Comparison of ENCODE assay signal across 10 mouse cellular contexts in the genomic region with DNA sequence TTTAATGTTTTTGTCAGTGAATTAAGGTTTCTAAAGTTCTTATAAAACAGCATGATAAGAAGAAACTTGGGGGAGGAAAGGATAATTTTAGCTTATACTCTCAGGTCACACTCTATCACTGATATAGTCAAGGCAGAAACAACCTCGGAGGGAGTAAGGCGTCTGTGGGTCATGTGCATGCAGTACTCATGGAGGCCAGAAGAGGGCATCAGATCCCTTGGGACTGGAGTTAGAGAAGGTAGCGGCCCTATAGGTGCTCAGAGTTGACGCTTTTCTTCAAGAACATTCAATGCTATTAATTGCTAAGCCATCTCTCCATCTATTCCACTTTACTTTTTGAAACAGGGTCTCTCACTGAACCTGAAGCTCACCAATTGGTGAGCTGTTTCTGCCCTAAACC. TPM values are rescaled to one million over a fixed set of nuclear protein-coding genes. Genes with fewer than 3 reads are reported as not detected.
DNase-seq lines count a peak whose midpoint lies in the region; ATAC-seq and TF ChIP-seq lines count a peak whose summit lies in the region.
"Had no signal": no experiment of that assay in that cellular context is flagged by ENCODE, and none has a peak within 500 bp of the region (broad histone marks: within the 10 kb centered on the region; RNA-seq: fewer than 3 reads in every experiment).

No protein-coding gene starts in this region.

- no peak overlapping the region for H3K4me2 ChIP-seq in heart, postnatal 0 days (ENCODE audit: low read depth, low read length)

- no peak overlapping the region for H3K4me3 ChIP-seq in E14TG2a.4 (replicated peaks; ENCODE audit: low read length)
- no peak overlapping the region for H3K4me3 ChIP-seq in heart, postnatal 0 days (ENCODE audit: low read depth, low read length)
- H3K4me3 ChIP-seq in lung, adult 2 months (replicated peaks; ENCODE audit: extremely low read depth, low read depth, low read length): no peak overlapping the region

- peak; percentile 59 for DNase-seq in adrenal gland, adult 2 months
- DNase-seq in embryo, embryonic 10.5 days (ENCODE audit: low spot score): peak; percentile 78
- DNase-seq in heart, postnatal 0 days (ENCODE audit: low spot score): peak; percentile 51
- DNase-seq in kidney, postnatal 36 days: peak; percentile 78 to 90
- DNase-seq in lung, adult 2 months: peak; percentile 52
- DNase-seq in retina, postnatal 1 day: peak; percentile 71

- no peak overlapping the region for H3K27ac ChIP-seq in heart, postnatal 0 days (ENCODE audit: low read depth)

- ATAC-seq in heart, postnatal 0 days (ENCODE audit: insufficient read depth, low read depth): 0 out of 2 replicates have a peak, but pooled peaks have one; percentile 51
- ATAC-seq in activated CD4-positive, CD25-positive, alpha-beta regulatory T cell, adult 4 months: no peak

- H3K9ac ChIP-seq in heart, postnatal 0 days (replicated peaks; ENCODE audit: low read depth, low read length): no peak overlapping the region

- TF ChIP-seq CTCF in E14TG2a.4 (conservative IDR thresholded peaks at IDR 0.05; ENCODE audit: low read length): peak; percentile 62
- TF ChIP-seq CTCF in heart, postnatal 0 days (IDR thresholded peaks at IDR 0.05; ENCODE audit: low read depth): peak; percentile 83
- peak; percentile 77 for TF ChIP-seq CTCF in lung, adult 2 months (IDR thresholded peaks at IDR 0.05; ENCODE audit: insufficient read depth, low read length)

- no peaks in the 10 kb centered on the region for H3K4me1 ChIP-seq in E14TG2a.4 (replicated peaks; ENCODE audit: low read depth, low read length)
- no peaks in the 10 kb centered on the region for H3K4me1 ChIP-seq in heart, postnatal 0 days (ENCODE audit: control insufficient read depth, insufficient read depth)
- H3K4me1 ChIP-seq in lung, adult 2 months (ENCODE audit: control insufficient read depth, insufficient read depth, low read length): no peaks in the 10 kb centered on the region

- no peak for TF ChIP-seq EP300 in heart, postnatal 0 days (IDR thresholded peaks at IDR 0.05; ENCODE audit: low read depth)

- peaks cover 8% of the 10 kb centered on the region; the same call in 1 of the 2 replicates for H3K27me3 ChIP-seq in E14TG2a.4 (ENCODE audit: insufficient read depth, low read length)
- H3K27me3 ChIP-seq in heart, postnatal 0 days (ENCODE audit: control insufficient read depth, insufficient read depth, low read length): no peaks in the 10 kb centered on the region

- 3% methylated on average over 4 of the region's 4 CpGs for WGBS in heart, postnatal 0 days
- 10% methylated on average over 4 of the region's 4 CpGs for WGBS in lung, adult 2 months

- H3K36me3 ChIP-seq in E14TG2a.4 (ENCODE audit: insufficient read depth, low read length): no peaks in the 10 kb centered on the region
- H3K36me3 ChIP-seq in heart, postnatal 0 days (replicated peaks; ENCODE audit: control insufficient read depth, insufficient read depth, low read length): no peaks in the 10 kb centered on the region

- H3K9me3 ChIP-seq in E14TG2a.4 (ENCODE audit: low read length): no peaks in the 10 kb centered on the region
- H3K9me3 ChIP-seq in heart, postnatal 0 days (replicated peaks; ENCODE audit: control insufficient read depth, low read length): no peaks in the 10 kb centered on the region

- TF ChIP-seq POLR2A in lung, adult 2 months (IDR thresholded peaks at IDR 0.05; ENCODE audit: borderline replicate concordance, extremely low read depth, low read depth, low read length): no peak

RNA-seq across cellular contexts. Expression of a gene that starts 19.8 kb away (rescaled TPM):
- not detected for total RNA-seq in adrenal gland, adult 2 months (2021)
- not detected in 2 replicates for polyA plus RNA-seq in adrenal gland, adult 2 months (2012; rRNA removed)
- not detected in 2 replicates for total RNA-seq in heart, postnatal 0 days (2014; rRNA removed; ENCODE audit: low replicate concordance)
- polyA plus RNA-seq in heart, postnatal 0 days (2015; fragmentation: Nextera tagmentation; extraction: Ambion mirVana): not detected in 2 replicates
- polyA plus RNA-seq in lung, adult 2 months (2012; rRNA removed): not detected in 2 replicates
- not detected for polyA plus RNA-seq in activated CD4-positive, CD25-positive, alpha-beta regulatory T cell, adult 4 months (2017; shearing (Covaris generic))
- polyA plus RNA-seq: gonadal fat pad, adult 2 months; spleen, adult 2 months had no signal

RNA-seq across cellular contexts. Expression of a gene that starts 22.2 kb away (rescaled TPM):
- total RNA-seq in adrenal gland, adult 2 months (2021): 1 to 10 TPM; 2.4 to 4.2 TPM
- 0.28 and 0.70 TPM in 2 replicates for polyA plus RNA-seq in adrenal gland, adult 2 months (2012; rRNA removed)
- total RNA-seq in heart, postnatal 0 days (2014; rRNA removed; ENCODE audit: low replicate concordance): 0.81 and 1.5 TPM in 2 replicates
- polyA plus RNA-seq in heart, postnatal 0 days (2015; fragmentation: Nextera tagmentation; extraction: Ambion mirVana): 0.62 and 0.83 TPM in 2 replicates
- 1.00 and 1.3 TPM in 2 replicates for polyA plus RNA-seq in lung, adult 2 months (2012; rRNA removed)
- under 1 TPM; 0.19 to 0.37 TPM for polyA plus RNA-seq in activated CD4-positive, CD25-positive, alpha-beta regulatory T cell, adult 4 months (2017; shearing (Covaris generic))
